Mouse (Mus musculus): ENCODE results near the gene Ttc12. TPM values are rescaled to one million over a fixed set of nuclear protein-coding genes. Genes with fewer than 3 reads are reported as not detected.

Ttc12 gene
- polyA plus RNA-seq, 2 experiments: 1.0 to 2.3 TPM

DNA sequence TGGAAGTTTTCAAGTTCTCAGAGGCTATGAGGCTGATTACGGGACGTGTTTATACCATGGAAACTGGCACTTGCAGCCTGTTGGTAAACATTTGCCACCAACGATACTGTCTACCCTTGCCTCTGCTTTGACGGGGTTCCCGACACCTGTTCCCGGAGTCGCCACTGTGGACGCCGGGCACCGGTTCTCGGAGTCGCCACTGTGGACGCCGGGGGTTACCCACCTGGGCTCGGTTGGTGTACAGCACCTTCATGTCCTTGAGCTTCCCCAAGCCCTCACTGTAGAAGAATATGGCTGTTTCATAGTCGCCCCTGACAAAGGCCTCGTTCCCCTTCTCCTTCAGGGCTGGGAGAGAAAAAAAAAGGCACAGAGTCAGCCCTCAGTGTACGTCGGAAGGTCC, 16.0 kb downstream of the Ttc12 start:
- Histone ChIP-seq H3K4me1 (ENCODE audit: control insufficient read depth, insufficient read depth, low read length) (no peaks in the 10 kb centered on the region), H3K36me3 (ENCODE audit: control insufficient read depth, insufficient read depth, low read length) (no peaks in the 10 kb centered on the region), H3K9ac (ENCODE audit: low read depth, low read length, severe bottlenecking) (no peak overlapping the region), H3K4me3 (replicated peaks; ENCODE audit: low read length) (no peak overlapping the region), H3K9me3 (ENCODE audit: control insufficient read depth, low read length) (no peaks in the 10 kb centered on the region), H3K27me3 (ENCODE audit: control insufficient read depth, insufficient read depth, low read length) (no peaks in the 10 kb centered on the region), H3K4me2 (replicated peaks; ENCODE audit: low read depth, low read length, severe bottlenecking) (no peak overlapping the region), H3K27ac (replicated peaks; ENCODE audit: low read depth, low read length) (no peak overlapping the region)
- TF ChIP-seq POLR2A (IDR thresholded peaks at IDR 0.05; ENCODE audit: borderline replicate concordance, extremely low read depth, insufficient read depth, insufficient read length): no peak
- WGBS: 91% methylated on average over 19 of the region's 19 CpGs
- ATAC-seq (ENCODE audit: low FRiP score, low read depth) (no peak), DNase-seq (ENCODE audit: low spot score) (no peak)

DNA sequence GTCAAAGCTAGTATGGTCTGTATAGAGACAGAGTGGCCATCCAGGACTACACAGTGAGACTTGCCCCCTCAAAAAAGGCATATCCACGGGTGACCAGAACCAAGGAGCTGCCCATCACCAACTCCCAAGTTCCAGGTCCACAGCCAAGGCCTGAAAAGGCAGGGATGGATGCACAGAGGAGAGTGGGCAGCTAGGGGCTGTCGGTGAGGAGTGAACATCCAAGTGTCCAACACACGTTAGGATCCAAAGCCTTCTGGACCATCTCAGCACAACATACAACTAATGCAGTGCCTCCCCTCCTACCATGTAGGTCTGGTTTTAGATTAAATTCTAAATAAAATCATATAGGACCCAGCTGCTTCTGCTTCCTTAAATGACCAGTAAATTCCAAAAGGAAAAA, 29.9 kb downstream of the Ttc12 start:
- no peaks in the 10 kb centered on the region for H3K4me1 ChIP-seq (ENCODE audit: control insufficient read depth, insufficient read depth, low read length)
- no peak overlapping the region for H3K9ac ChIP-seq (ENCODE audit: low read depth, low read length, severe bottlenecking)
- no peak for DNase-seq (ENCODE audit: low spot score)
- WGBS: 85% methylated on average over 3 of the region's 3 CpGs
- H3K4me3 ChIP-seq (replicated peaks; ENCODE audit: low read length): no peak overlapping the region
- no peak overlapping the region for H3K4me2 ChIP-seq (replicated peaks; ENCODE audit: low read depth, low read length, severe bottlenecking)
- H3K36me3 ChIP-seq (ENCODE audit: control insufficient read depth, insufficient read depth, low read length): no peaks in the 10 kb centered on the region
- no peak for TF ChIP-seq POLR2A (IDR thresholded peaks at IDR 0.05; ENCODE audit: borderline replicate concordance, extremely low read depth, insufficient read depth, insufficient read length)
- ATAC-seq (ENCODE audit: low FRiP score, low read depth): no peak
- H3K27me3 ChIP-seq (ENCODE audit: control insufficient read depth, insufficient read depth, low read length): no peaks in the 10 kb centered on the region
- no peak overlapping the region for H3K27ac ChIP-seq (replicated peaks; ENCODE audit: low read depth, low read length)
- H3K9me3 ChIP-seq (ENCODE audit: control insufficient read depth, low read length): no peaks in the 10 kb centered on the region

DNA sequence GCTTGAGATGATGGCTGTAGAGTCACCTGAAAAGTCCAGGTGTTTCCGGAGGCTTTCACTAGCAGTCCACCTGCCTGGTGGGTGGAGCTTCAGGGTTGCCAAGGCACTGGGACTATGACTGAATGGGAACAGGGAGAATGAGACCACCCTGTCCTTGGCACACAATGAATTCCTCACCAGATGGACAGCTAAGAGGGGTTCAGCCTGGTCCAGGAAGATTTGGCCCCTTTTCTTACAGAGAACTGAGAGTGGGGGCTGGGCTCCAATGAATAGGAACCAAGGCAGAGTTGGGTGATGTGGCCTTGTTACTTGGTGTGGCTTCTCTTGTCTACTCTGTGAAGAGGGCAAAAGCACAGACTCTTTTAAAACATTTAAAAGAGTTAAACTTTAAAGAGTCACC, 33.6 kb downstream of the Ttc12 start:
- ATAC-seq (ENCODE audit: low FRiP score, low read depth): no peak
- no peaks in the 10 kb centered on the region for H3K27me3 ChIP-seq (ENCODE audit: control insufficient read depth, insufficient read depth, low read length)
- H3K9ac ChIP-seq (ENCODE audit: low read depth, low read length, severe bottlenecking): no peak overlapping the region
- no peaks in the 10 kb centered on the region for H3K36me3 ChIP-seq (ENCODE audit: control insufficient read depth, insufficient read depth, low read length)
- H3K4me2 ChIP-seq (replicated peaks; ENCODE audit: low read depth, low read length, severe bottlenecking): no peak overlapping the region
- no peak overlapping the region for H3K27ac ChIP-seq (replicated peaks; ENCODE audit: low read depth, low read length)
- no peaks in the 10 kb centered on the region for H3K4me1 ChIP-seq (ENCODE audit: control insufficient read depth, insufficient read depth, low read length)
- TF ChIP-seq POLR2A (IDR thresholded peaks at IDR 0.05; ENCODE audit: borderline replicate concordance, extremely low read depth, insufficient read depth, insufficient read length): no peak
- no peak for DNase-seq (ENCODE audit: low spot score)
- no peak overlapping the region for H3K4me3 ChIP-seq (replicated peaks; ENCODE audit: low read length)
- WGBS: 100% methylated on average over 1 of the region's 1 CpGs
- H3K9me3 ChIP-seq (ENCODE audit: control insufficient read depth, low read length): no peaks in the 10 kb centered on the region

DNA sequence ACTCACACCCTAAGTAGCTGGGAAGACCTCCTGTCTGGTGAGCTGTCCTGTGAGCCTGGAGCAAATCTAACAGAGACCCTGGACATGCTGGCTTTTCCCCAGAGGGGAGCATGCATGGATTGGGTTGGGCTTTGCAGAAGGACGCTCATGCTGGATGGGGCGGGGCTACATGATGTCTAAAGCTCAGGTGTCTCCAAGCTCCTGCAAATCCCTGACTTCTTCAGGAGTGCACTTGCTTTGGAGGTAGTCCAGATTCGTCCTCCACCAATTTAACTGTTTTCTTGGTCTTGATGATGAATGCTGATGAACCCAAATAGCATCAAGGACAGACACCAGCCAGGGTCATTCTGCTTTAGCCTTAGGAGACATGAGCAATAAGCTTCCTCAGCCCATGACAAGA, 35.5 kb downstream of the Ttc12 start:
- DNase-seq (ENCODE audit: low spot score) (no peak), ATAC-seq (ENCODE audit: low FRiP score, low read depth) (no peak)
- no peak overlapping the region for H3K4me2 ChIP-seq (replicated peaks; ENCODE audit: low read depth, low read length, severe bottlenecking)
- H3K27me3 ChIP-seq (ENCODE audit: control insufficient read depth, insufficient read depth, low read length): no peaks in the 10 kb centered on the region
- no peaks in the 10 kb centered on the region for H3K36me3 ChIP-seq (ENCODE audit: control insufficient read depth, insufficient read depth, low read length)
- 66% methylated on average over 3 of the region's 3 CpGs for WGBS
- no peak overlapping the region for H3K9ac ChIP-seq (ENCODE audit: low read depth, low read length, severe bottlenecking)
- H3K4me1 ChIP-seq (ENCODE audit: control insufficient read depth, insufficient read depth, low read length): no peaks in the 10 kb centered on the region
- no peak overlapping the region for H3K27ac ChIP-seq (replicated peaks; ENCODE audit: low read depth, low read length)
- no peak overlapping the region for H3K4me3 ChIP-seq (replicated peaks; ENCODE audit: low read length)
- H3K9me3 ChIP-seq (ENCODE audit: control insufficient read depth, low read length): no peaks in the 10 kb centered on the region
- TF ChIP-seq POLR2A (IDR thresholded peaks at IDR 0.05; ENCODE audit: borderline replicate concordance, extremely low read depth, insufficient read depth, insufficient read length): no peak

DNA sequence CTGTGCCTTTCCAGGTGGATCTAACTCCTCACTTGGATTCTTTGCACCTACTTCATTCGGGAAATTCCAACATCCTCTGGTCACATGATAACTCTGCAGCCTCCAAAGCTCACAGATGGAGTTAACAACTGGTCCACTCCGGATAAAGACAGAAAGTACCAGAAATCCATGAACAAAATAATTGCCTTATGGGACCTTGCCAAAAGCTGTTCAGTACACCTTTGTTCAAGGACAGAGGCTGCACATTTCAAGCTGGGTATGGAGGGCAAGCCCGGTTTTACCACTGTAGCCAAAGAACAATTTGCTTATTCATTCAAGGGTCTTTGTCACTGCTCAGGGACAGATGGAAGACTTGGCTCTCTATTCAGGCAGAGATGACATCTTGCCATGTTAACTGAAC, 43.4 kb downstream of the Ttc12 start:
- no peaks in the 10 kb centered on the region for H3K4me1 ChIP-seq (ENCODE audit: control insufficient read depth, insufficient read depth, low read length)
- 69% methylated on average over 3 of the region's 3 CpGs for WGBS
- no peaks in the 10 kb centered on the region for H3K36me3 ChIP-seq (ENCODE audit: control insufficient read depth, insufficient read depth, low read length)
- H3K4me3 ChIP-seq (replicated peaks; ENCODE audit: low read length): no peak overlapping the region
- H3K9me3 ChIP-seq (ENCODE audit: control insufficient read depth, low read length): no peaks in the 10 kb centered on the region
- H3K27ac ChIP-seq (replicated peaks; ENCODE audit: low read depth, low read length): no peak overlapping the region
- DNase-seq (ENCODE audit: low spot score) (no peak), ATAC-seq (ENCODE audit: low FRiP score, low read depth) (no peak)
- no peak overlapping the region for H3K9ac ChIP-seq (ENCODE audit: low read depth, low read length, severe bottlenecking)
- no peak for TF ChIP-seq POLR2A (IDR thresholded peaks at IDR 0.05; ENCODE audit: borderline replicate concordance, extremely low read depth, insufficient read depth, insufficient read length)
- H3K4me2 ChIP-seq (replicated peaks; ENCODE audit: low read depth, low read length, severe bottlenecking): no peak overlapping the region
- no peaks in the 10 kb centered on the region for H3K27me3 ChIP-seq (ENCODE audit: control insufficient read depth, insufficient read depth, low read length)

DNA sequence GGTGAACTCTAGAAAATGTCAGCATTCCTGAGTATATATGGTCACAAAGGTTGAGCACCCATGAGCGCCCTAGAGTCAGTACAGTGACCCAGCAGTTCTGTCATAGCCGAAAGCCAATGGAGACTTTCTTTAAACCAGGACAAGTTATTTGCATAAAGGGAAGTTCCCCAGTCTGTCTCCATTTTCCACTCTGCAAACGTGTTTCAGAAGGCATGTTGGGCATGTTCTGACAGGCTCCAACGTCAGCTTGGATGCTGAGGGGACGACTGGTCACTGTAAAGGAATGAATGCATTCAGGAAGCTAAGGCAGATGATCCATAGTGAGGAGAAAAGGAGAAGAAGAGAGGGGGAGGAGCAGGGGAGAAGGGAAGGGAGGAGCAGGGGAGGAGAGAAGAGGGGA, 58.5 kb downstream of the Ttc12 start:
- Histone ChIP-seq H3K9me3 (ENCODE audit: control insufficient read depth, low read length) (no peaks in the 10 kb centered on the region), H3K4me1 (ENCODE audit: control insufficient read depth, insufficient read depth, low read length) (no peaks in the 10 kb centered on the region), H3K4me2 (replicated peaks; ENCODE audit: low read depth, low read length, severe bottlenecking) (no peak overlapping the region), H3K4me3 (replicated peaks; ENCODE audit: low read length) (no peak overlapping the region), H3K27ac (replicated peaks; ENCODE audit: low read depth, low read length) (no peak overlapping the region), H3K36me3 (ENCODE audit: control insufficient read depth, insufficient read depth, low read length) (no peaks in the 10 kb centered on the region), H3K27me3 (ENCODE audit: control insufficient read depth, insufficient read depth, low read length) (no peaks in the 10 kb centered on the region), H3K9ac (ENCODE audit: low read depth, low read length, severe bottlenecking) (no peak overlapping the region)
- no peak for DNase-seq (ENCODE audit: low spot score)
- ATAC-seq (ENCODE audit: low FRiP score, low read depth): no peak
- 76% methylated on average over 5 of the region's 5 CpGs for whole genome bisulfite sequencing
- TF ChIP-seq POLR2A (IDR thresholded peaks at IDR 0.05; ENCODE audit: borderline replicate concordance, extremely low read depth, insufficient read depth, insufficient read length): no peak

Data from limb, embryonic 14.5 days (tissue).